Mouse (Mus musculus): Measurements from ENCODE around the gene Tenm2.

Gene Tenm2

GRCm38 (mm10) chr11:36090210-36090609 is 1145.6 kb downstream of the Tenm2 start:
- no peak for DNase-seq

GRCm38 (mm10) chr11:36081399-36082053 is 1154.2 kb downstream of the Tenm2 start:
- no peak for DNase-seq

DNA sequence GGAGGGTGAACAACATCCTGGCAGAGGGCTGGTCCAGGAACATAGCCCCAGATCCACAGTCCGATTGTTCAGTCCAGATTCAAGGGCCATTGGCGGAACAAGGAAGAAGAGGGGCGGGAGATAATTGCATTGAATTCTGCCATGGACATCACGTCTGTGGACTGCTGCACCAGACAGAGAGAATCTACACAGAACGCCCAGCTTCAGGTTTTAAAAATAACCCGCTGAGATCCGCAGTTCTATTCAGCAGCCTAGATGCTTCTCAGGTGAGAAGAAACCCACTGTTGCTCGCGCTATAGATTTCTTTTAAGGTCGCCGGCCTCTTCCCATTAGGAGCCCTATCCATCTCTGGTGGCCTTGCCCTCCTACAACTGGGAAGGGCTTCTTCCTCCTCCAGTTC is 1155.0 kb downstream of the Tenm2 start:
- no peak for DNase-seq

- DNase-seq: no peak
Observed at GRCm38 (mm10) chr11:36078391-36078790, 1157.4 kb downstream of the Tenm2 start.

GRCm38 (mm10) chr11:36074015-36074567 is 1161.7 kb downstream of the Tenm2 start:
- DNase-seq: no peak

DNA sequence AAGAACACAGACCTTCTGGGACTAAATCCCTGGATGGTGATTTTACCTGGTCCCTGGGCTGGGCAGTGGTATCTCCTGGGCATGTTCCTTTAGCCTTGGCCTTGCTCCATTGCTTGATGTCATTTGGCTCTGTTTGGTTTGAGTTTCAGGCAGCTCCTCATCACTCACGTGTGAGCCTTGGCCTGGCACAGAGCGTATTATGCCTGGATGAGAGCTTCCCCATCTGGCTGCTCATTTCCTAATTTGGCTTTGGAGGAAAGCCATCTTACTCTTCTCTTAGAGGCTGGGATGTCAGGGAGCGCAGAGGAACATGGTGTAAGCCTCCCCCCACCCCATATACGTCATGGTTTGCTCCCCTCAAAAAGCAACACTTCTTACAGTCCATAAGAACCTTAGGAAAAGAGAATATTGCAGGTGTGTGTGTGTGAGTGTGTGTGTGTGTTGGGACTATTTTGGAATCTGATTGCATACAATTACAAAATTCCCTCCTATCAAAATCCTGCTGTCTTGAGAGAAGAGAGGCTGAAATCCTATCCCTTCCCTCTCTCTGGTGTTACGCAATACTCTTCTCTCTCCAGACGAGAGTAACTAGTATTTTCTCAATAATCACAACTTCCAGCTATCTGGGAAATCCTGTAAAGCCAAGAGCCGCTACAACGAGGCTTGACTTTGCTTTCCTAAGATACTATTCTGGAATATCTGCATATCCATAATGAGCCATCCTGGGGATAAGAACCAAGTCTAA is 1162.5 kb downstream of the Tenm2 start:
- DNase-seq: no peak

- DNase-seq: no peak
Observed at GRCm38 (mm10) chr11:36072646-36073045, 1163.1 kb downstream of the Tenm2 start.

DNA sequence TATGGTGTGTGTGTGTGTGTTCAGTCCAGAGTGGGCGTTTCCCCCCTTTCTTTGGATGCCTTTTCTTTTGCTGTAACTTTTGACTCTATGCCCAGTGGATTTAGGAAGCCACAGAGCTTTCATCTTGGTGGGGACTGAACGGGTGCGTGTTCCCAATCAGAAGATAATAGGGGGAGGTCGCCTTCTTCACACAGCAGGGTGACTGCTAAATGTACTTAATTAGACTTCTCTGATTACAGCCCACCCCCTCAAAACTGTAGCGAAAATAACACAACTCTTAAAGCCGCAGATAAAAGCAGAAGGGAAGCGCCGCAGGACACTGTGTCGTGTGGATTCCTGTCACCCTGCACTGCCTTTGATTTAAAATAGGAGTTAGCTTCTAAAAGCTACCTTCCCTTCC is 1163.7 kb downstream of the Tenm2 start:
- DNase-seq: no peak

GRCm38 (mm10) chr11:36059325-36059843 is 1176.4 kb downstream of the Tenm2 start:
- DNase-seq: no peak

- DNase-seq: no peak
Observed at GRCm38 (mm10) chr11:36056525-36056924, 1179.2 kb downstream of the Tenm2 start.

DNA sequence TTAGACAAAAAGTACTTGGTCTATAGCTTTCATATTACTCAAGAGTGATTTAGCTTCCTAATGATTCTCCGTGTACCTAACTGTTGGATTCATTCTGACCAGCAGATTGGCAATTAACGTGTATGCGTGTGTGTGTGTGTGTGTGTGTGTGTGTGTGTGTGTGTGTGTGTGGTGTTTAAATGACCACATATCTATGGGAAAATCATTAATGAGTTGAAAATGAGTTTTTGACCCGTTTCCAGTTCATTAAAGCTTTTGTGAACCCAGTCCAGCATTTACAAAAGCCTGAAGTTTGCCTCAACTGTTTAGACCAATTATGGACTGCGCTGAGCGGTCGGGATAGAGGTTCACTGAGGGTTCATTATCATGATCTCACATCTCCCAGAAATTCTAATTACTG is 1181.4 kb downstream of the Tenm2 start:
- DNase-seq: no peak

- DNase-seq: no peak
Observed at GRCm38 (mm10) chr11:36053457-36053856, 1182.3 kb downstream of the Tenm2 start.

- no peak for DNase-seq
Observed at GRCm38 (mm10) chr11:36052598-36052997, 1183.2 kb downstream of the Tenm2 start.

GRCm38 (mm10) chr11:36052091-36052490 is 1183.7 kb downstream of the Tenm2 start:
- DNase-seq: no peak

- DNase-seq: no peak
Observed at GRCm38 (mm10) chr11:36049547-36049946, 1186.2 kb downstream of the Tenm2 start.

- DNase-seq: peak in 1 of 2 experiments; percentile 18
Observed at GRCm38 (mm10) chr11:36045681-36046276, 1190.0 kb downstream of the Tenm2 start.

DNA sequence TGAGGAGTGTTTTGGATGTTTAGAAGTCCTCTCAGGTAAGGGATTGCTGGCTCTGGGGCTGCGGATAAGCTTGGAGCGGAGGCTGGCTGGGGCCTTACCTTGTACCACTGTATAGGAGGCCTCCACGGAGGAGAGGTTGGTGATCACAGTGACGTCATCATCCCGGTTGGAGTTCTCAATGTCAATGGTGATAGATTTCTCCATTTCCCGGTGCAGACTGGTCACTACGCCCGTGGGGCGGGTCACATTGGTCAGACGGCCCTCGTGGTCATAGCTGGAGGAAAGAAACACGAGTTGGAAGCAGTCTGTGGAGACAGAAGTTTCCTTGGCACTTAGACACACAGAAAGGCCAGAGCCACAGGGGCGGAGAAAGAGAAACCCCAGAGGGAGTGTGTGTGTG is 1194.4 kb downstream of the Tenm2 start:
- DNase-seq: no peak

GRCm38 (mm10) chr11:36040508-36041233 is 1195.1 kb downstream of the Tenm2 start:
- no peak for DNase-seq

DNA sequence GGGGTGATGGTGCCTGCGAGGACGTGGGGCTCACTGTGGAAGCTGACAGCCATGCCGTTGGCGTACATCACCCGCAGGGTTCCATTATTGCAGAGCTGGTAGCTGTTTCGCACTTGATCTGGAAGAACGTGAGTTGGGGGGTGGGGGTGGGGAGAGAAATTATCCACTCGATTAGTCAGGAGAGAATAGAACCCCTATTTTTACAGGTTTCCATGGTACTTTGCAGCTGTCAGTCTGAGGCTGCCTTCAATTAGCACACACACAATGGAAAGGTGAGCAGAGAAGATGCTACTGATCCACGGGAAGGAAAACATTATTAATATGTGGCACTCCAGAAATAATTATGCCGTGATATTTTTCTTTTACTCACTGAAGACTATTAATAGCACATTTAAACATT is 1195.9 kb downstream of the Tenm2 start:
- no peak for DNase-seq

GRCm38 (mm10) chr11:36038386-36038785 is 1197.4 kb downstream of the Tenm2 start:
- no peak for DNase-seq

DNA sequence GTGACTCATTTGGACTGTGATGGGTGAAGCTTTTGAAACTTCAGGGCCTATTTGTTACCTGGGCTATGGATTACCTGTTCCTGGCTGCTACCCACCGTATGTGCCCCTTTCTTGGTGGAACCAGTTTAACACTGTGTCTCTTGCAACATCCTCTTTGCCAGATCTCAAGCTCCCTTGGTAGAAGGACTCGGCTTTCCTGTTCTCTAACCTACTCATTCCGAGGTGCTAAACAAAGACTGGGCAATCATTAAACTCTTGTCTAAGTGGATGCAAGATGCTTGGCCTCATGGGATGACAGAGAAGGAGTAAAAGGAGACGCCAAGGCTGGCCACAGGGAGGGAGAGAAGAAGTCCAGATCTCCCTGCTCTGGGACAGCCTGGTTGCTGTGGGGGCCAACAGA is 1198.5 kb downstream of the Tenm2 start:
- no peak for DNase-seq

- DNase-seq: no peak
Observed at GRCm38 (mm10) chr11:36036061-36036695, 1199.6 kb downstream of the Tenm2 start.
